Mouse (Mus musculus) erythroblast, embryonic 14.5 days (primary cell): Measurements from ENCODE around the gene Cfap99.

Experiments
- GATA1 ChIP-seq: IDR thresholded peaks from 2 replicates; pipeline ENCODE4 v1.6.1; 2012; ENCODE audit warnings: low read length, inconsistent platforms, mixed read lengths
- TAL1 ChIP-seq: IDR thresholded peaks from 3 replicates; pipeline ENCODE4 v1.6.1; 2012; ENCODE audit warnings: low read length, inconsistent platforms, mixed read lengths

GRCm38 (mm10) chr5:34259172-34259816, 29.1 kb upstream of the Cfap99 start:
- TF ChIP-seq TAL1 = no peak
- no peak for TF ChIP-seq GATA1
